Mouse (Mus musculus) fibroblast of lung, adult 2 months (primary cell): ENCODE results near the gene Tsku.

ENCODE experiments used
- DNase-seq: peaks from one replicate; pipeline ENCODE4 v3.0.0-alpha.2; 2011; ENCODE audit warnings: low read depth

The Tsku gene

DNA sequence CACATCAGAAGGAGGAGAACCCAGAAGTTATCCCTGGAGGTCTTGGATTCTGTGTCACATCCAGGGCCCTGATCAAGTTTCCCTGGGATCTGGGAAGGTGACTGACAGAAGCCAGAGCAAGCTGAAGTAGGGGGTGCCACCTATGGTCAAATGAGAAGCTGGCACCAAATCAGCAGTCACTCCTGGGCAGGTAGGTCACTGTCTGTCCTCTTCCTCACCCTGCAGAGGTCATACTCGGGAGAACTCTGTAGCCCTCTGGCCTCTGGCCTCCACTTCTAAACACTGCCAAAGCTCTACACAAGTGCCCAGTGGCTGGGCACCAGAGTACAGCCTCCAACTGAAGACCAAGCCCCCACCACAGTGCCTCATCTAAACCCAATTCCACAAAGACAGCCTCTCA is 3.1 kb downstream of the Tsku start:
- no peak for DNase-seq

DNA sequence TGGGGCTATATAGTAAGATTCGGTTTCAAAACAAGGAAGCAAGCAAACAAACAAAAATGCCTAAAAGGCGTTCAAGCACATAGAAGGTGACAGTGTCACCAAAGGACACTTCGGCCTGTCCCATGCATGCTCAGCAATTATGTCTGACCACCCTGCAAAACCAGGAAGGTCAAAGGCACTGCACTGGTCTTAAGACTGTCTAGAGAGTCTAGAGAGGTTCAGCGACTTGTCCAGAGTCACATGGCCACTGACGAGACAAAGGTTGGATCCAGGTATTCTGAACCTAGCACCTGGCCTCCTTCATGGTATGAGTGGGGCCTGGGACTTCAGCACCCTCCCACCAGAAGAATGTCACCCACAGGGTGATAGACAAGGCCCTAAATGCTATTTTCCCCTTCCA is 3.8 kb downstream of the Tsku start:
- DNase-seq, result no peak

DNA sequence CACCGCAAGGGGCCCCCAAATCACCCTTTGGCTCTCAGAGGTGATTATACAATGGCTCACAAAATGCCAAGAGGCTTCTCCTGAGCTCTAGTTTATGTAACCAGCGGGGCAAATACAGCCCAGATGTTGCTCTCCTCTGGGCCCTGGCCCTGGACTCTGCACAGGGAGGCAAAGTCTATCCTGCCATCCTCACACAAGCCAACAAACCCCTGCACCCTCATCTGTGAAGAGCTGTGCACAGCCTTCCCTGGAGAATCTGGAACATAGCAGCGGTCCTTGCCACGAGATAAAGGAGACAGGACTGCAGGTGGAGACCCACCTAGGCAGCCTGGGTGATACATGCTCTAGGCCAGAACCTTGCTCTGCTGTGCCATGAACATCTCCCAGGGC is 6.2 kb downstream of the Tsku start:
- no peak for DNase-seq

DNA sequence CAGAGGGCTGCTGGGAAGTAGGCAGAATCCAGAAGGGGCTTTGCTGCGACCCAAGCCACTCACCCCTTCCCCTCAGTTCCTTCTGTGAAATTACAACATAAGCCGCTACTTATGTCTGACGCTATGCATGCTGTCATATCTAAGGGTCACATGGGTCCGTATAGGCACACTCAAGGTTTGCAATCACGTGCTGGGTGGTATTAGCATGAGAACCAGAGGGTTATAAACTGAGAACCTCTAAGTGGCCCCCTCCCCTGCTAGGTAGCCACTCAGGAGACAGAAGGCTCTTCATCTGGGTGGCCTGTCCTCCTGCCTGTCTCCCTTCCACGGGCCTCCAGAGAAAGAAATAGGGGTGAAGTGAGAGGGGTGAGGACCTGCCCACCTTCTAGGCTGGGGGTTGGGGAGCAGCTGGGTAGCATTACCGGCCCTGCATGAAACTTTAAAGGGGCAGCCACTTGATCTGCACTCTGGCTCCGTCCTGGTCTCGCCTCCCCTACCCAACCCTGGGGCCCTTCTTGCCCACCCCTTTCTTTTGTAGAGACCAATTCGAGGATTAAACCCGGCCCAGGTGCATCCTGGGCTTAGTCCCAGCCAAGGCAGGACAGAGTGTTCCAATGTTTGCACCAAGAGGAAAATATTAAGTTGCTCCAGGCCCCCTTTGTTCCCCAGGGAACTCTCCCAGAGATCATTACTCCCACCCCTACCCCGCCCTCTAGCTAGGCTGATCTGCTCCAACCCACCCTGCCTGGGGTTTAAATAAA is 6.8 kb downstream of the Tsku start:
- DNase-seq, result no peak

DNA sequence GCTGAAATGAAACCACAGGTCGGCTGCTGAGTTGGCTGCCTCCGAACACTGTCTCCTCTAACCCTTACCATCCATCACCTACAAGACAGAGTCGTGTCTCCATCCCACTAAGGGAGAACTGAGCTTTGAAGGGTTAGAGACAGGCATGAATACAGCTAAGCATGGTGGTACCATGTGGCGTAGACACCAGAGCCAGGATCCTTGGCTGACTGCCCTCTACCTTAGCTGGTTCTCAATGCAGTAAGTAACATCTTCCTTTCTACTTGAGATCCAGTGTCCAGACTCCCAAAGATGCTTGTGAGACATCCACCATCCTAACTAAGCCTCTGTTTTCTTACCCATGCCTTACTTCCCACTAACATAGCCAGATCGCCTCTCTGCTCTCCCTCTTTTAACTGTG is 7.5 kb downstream of the Tsku start:
- DNase-seq, result no peak

DNA sequence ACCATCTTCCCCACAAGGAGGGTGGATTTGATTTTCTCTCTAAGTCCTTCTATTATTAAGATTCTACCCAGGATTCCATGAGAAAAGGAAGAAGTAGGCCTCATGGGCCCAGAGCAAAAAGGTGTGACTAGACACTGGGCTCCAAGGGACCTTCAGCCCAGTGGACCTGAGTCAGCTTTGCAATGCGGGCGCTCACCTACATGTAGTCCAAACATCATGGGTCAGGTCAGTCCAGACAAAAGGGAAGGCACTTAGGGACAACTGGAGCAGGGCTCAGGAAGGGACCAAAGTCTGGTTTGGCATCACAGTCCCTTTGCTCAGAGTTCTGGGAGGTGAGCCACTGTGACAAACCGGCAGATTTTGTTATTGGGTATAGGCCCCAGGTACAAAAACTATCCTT is 9.6 kb downstream of the Tsku start:
- no peak for DNase-seq

DNA sequence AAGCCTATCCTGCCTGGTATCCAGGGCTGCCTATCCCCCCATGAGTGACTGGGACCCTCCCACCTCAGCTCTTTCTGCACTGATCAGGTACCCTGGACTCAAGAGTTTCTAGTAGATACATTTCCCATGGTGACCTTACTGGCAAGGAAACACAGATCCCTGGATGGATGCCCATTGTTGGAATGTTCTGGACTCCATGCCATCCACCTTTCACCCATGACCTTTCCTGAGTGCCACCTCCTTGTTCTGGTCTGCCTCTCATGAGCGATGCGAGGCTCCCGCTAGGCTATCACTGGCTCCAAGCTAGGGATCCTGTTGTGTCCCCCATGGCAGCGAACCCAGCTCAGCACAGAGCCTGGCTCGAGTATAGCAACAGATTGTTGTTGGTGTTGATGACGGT is 11.3 kb downstream of the Tsku start:
- DNase-seq, result no peak

DNA sequence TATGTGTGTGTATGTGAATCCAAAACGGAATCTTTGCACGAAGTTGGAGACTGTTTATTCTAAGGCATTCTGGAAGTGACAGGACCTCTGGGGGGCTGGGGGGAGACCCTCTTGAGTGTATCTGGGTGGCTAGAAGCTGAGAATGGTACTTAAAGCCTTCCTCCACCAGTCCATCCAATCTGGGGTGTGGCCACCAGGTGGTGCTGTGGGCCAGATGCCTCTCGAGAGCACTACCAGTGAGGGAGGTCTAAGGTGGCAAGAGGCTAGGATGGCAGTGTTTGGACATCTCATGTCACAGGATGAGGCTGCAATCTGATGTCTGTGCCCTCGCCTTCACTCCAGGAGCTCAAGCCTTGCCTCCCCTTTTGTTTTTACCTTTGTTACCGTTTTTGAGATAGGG is 12.0 kb downstream of the Tsku start:
- peak; percentile 59 for DNase-seq

DNA sequence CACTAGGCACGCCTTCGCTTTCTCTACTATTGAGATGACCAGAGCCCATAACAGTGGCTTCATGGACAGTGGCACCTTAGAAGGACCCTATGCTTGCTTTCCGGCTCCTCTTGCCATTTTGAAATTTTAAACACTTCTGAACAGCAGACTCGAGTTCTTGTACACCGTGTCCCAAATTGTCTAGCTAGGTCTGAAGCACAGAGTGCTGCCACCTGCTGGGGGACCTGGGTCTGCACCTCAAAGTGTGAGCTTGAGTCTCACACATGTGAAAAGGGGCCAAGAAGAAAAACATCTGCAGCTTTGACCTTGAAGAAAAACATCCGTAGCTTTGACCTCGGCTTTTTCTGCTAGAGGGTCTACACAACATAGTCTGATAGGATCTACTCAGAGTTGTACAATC is 13.1 kb downstream of the Tsku start:
- no peak for DNase-seq

DNA sequence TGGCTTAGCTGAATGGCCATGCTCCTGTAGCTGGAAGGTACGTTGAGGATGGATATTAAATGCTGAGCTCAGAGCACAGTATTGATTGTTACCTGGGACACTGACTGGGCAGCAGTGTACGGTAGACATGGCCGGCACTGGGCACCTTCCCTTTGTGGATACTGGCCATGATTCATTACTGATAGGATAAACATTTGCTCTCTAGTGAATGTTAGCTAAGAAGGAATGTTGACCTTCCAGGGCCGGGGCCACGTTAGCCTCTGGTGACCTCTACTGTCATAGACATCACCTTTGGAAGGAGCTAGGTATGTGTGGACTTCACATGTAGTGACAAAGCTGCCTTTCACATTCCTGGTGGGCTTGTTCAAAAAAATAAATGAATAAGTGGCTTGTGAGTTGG is 13.7 kb downstream of the Tsku start:
- no peak for DNase-seq

DNA sequence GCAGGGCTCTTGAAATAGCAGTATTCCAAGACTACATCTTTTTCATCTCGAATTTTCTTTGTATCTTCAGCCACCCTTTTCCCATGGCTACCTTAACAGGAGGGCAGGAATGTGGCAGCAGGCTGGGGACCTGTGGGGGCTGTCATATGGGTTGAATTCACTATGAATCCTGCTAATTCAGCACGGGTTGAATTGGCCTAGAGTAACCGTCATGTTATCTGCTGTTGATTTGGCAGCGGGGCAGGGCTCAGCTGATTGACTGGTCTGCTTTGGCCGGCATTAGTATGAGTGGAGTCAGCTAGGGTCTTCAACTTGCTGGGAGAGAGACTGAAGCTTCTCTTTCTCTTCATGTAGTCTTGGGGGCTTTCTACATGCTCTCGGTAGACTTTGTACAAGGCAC is 16.1 kb downstream of the Tsku start:
- DNase-seq, result no peak

DNA sequence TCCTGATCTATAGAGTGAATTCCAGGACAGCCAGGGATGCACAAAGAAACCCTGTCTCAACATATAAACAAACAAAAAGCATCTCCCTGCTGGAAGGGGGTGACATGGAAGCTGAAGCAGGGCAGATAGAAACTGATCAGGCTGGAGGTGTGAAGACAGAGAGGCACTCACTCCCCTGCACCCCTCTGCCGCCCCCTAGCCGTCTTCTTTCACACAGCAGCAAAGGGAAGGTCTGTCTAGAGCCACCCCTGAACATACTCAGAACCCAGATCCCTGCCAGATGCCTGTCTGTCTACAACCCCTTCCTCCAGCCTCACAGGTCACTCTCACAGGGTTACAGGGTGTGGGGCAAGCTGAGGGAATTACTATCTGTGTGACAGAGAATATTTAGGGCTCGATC is 16.8 kb downstream of the Tsku start:
- DNase-seq, result no peak

DNA sequence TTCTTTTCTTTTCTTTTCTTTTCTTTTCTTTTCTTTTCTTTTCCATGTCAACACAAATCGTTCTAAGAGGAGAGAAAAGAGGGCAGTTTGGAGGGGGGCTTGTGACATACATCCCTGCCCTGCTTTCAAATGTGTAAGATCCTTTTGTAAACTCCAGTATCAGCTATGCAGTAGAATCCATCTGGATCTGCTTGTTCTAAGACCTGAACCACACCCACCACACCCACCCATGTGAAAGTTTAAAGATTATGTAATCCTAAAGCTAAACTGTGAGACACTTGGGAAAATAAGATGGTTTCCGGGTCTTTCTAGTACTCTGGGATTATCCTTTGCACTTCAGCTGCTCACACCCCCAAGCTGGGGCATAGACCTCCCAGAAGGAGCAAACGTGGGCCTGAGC is 18.9 kb downstream of the Tsku start:
- DNase-seq, result no peak

DNA sequence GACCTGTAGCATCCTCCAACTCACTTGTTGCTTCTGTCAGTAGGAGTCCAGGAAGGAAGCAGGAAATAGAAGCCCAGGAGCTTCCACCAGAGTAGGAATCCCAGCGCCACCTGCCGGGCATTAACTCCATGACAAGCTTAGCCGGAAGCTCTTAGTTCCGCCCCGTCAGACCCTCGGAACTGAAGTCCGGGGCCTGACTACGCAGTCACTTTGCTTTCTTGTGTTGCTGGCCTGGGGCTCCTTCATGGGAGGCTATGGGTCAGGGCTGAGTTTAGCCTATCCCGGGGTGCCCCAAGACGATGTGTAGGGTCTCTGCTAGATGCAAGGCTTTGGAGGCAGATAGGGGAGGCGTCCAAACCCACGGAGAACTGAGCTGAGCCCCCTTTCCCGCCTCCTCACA is 19.7 kb downstream of the Tsku start:
- DNase-seq, result no peak

DNA sequence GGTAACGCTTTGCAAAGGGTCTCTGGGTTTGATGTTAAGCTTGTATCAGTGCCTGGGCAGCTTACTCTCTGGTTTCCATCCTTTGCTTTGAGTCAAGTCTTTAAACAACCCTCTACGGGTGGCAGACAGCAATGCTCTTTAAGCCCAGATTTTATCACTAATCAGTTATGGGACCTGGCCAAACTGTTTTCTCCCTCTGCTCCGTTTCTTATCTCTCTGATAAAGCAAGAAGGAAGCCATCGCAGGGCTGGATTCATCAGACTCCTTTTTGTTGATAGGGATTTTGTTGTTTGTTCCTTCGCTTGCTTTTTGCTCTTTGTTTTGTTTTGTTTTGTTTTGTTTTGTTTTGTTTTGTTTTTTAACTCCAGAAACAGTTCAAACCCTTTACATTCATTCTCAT is 20.8 kb downstream of the Tsku start:
- DNase-seq, result no peak

DNA sequence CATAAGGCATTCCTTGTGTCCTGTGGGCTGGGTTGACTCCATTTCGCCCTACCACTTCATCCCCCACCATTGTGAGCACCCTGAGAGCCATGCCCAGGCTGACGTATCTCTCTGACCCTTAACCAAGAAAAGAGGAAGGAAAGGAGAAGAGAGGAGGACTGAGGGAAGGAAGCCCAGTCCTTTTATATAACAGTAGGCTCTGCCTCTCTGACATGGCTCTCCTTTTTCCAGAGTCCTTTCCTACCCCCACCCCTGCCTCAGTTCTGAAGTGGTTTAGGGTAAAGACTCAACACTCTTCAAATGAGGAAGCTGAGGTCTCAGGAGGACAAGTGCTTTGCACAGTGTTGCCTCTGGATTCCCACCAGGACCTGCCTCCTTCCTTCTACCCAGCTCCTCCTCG is 27.1 kb downstream of the Tsku start:
- no peak for DNase-seq

DNA sequence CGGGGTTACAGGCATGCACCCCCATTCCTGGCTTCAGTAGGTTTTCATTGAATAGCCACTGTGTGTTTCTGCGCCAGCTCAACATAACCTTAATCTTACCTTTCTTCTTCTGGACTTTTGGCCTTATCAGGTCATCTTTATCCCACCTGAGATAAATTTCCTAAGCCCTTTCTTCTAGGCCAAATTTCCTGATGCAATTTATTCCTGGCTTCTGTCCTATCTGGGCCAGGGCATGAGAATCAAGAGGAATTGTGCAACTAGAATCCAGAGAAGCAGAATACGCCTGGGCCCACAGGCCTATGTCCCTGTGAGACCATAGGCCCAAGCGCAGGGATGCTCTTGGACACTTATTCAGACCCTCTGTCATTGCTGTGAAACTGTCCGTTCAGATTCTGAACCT is 27.6 kb downstream of the Tsku start:
- no peak for DNase-seq

DNA sequence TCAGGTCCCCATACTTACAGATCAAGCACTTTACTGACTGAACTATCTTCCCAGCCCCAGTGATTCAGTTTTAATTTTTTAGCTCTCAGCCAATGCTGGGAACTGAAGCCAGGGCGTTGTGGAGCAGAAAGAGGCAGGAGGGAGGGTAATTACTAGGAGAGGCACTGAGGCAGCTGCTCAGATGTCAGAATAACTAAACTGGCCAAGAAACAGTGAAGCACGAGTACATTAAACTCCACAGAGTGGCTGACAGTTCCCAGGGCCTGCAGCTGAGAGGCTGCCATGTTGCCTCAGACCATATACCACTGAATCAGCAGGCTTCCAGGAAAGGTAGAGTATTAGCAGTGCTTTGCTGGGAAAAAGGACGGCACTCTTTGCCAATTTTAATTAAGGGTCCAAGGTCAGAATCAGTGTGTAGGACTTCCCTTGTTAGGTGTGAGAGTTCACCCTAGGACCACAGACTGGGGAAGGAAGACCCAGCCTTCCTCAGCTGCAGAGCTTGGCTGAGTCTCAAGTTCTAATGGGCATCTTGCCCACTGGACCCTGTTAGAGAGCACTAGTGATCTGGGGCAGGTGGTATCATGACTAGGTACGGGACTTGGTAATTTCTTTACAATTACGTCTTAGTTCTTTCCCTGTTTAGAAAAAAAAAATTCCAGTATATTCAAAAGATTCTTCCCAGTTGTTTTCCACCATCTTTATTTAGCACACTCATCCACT is 28.3 kb downstream of the Tsku start:
- peak; percentile 67 for DNase-seq

DNA sequence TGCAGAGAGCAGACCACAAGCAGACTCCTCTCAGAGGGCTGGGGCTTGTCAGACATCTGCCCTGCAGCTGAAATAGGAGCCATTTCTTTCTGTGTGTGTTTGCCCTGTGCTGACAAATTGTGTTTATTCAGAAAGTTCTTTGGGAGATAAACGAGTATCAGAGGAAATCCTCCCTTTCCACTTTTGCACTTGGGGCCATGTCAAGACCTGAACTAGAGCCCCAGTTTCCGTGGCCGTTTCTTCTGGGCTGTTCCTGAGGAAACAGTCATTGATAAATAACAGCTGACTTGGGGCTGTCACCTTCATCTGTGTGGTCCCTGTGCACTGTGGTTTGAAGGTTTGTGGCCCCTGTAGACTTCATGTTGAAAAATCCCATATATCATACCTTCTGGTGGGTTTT is 29.2 kb downstream of the Tsku start:
- DNase-seq, result no peak

DNA sequence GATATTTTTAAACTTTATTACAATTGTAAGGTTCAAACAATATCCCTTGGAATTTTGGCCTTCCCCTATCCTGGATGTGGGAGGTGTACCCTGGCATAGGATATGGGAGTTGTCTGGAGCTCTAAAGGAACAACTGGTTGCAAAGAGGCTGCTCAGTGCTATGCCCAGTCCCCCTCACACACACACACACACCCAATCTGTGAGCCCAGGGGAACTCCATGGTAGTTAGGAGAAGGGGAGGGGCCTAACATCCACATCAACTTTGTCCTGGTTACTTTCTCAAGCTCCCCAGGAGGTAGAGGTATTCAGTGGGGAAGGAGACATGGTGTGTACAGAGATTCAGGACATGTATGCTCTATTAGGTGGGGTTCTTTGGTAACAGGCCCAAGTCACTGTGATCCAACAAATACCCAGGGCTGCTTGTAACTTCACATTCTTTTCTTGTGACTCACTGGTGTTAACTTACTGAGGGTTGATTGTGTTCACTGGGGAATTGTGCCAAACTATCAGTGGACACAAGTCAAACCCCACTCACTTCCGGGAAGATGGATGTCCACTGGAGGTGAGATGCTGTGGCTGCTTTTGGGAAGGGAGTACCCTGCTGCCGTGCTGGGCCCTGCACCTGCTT is 30.6 kb downstream of the Tsku start:
- peak; percentile 61 for DNase-seq

DNA sequence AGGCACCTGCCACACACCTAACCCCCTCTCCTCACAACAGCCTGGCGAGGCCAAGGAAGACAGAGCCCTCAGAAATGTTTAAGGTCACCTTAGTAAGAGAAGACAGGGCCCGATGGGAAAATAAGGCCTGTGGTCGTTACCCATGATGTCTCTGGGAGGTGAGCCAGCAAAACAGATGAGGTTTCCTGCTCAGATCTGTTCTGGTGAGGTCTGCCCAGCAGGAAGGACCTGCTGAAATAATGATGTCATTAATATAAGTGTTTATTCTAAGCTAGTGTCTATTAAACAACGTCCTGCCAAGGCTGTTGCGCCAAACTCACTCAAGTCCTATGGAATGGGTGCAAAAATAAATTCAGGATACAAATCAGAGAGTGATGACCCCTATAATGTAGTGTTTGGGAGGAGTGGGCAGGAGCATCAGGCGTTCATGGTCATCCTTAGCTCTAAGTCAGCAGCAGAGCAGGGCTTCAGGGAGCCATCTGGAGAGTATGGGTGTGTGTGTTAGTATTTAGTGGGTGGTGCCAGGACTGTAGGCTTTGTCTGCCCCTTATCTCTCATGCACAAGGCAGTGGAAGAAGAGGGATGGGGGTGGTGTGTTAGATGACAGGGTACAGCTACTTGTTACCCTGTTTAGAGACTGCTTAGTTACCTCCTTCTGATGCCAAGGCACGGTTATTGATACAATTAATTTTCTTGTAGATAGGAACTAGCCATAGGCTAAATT is 31.3 kb downstream of the Tsku start:
- DNase-seq, result no peak

DNA sequence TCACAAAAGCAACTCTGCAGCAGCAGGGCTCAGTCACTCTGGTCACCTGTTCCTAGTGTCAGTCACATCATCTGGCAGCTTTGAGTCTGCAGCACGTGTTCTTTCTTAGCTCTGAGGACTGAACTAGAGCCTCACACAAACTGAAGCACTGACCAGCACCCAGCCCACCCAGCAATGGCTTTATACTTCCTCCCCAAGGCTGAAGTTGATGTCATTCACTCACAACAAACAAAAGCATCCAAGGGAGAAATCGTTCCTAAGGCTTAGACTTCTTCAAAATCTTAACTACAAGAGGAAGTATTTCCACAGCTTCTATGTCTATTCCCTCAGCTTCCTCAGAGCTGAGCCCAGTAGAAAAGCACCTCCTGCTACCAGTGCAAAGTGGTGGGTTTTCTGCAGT is 32.8 kb downstream of the Tsku start:
- no peak for DNase-seq

DNA sequence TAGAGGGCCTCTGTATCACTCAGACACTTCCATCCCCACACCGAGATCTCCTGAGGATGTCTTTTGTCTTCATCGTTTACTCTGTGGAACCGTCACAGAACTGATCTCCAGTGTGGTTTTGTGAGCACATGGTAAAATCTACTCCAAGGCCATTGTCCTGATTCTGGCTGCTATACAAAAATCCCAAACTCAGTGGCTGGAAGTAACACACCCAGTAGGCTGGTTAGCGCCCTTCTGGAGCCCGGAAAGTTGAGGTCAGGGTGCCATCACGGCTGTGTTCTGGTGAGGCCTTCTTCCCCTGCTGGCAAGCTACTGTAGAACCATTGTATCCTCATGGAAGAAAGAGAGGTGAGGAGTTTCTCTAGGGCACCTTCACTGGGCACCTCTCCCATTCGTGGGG is 35.1 kb downstream of the Tsku start:
- DNase-seq, result no peak
